Mouse (Mus musculus): Measurements from ENCODE around the gene Id2.

Id2 gene

GRCm38 (mm10) chr12:25097052-25097209, at the start of gene Id2:
Gene Id2, minus strand, starts transcription at chr12:25097140.
- DNase-seq: no peak

GRCm38 (mm10) chr12:25145344-25145698, 48.4 kb upstream of the Id2 start:
- DNase-seq: no peak

GRCm38 (mm10) chr12:25144591-25145343, 47.8 kb upstream of the Id2 start:
- no peak for DNase-seq

- DNase-seq: no peak
Observed at GRCm38 (mm10) chr12:25143492-25143891, 46.6 kb upstream of the Id2 start.

- no peak for DNase-seq
Observed at GRCm38 (mm10) chr12:25142251-25142650, 45.3 kb upstream of the Id2 start.

GRCm38 (mm10) chr12:25141311-25141710, 44.4 kb upstream of the Id2 start:
- DNase-seq: no peak

GRCm38 (mm10) chr12:25140115-25140514, 43.2 kb upstream of the Id2 start:
- no peak for DNase-seq

- DNase-seq: no peak
Observed at GRCm38 (mm10) chr12:25138616-25139015, 41.7 kb upstream of the Id2 start.

- no peak for DNase-seq
Observed at GRCm38 (mm10) chr12:25132046-25132445, 35.1 kb upstream of the Id2 start.

GRCm38 (mm10) chr12:25127629-25128028, 30.7 kb upstream of the Id2 start:
- DNase-seq: no peak

- DNase-seq: no peak
Observed at GRCm38 (mm10) chr12:25126228-25126627, 29.3 kb upstream of the Id2 start.

GRCm38 (mm10) chr12:25125239-25125776, 28.4 kb upstream of the Id2 start:
- no peak for DNase-seq

GRCm38 (mm10) chr12:25124431-25125238, 27.7 kb upstream of the Id2 start:
- DNase-seq: no peak

- no peak for DNase-seq
Observed at GRCm38 (mm10) chr12:25120753-25121152, 23.8 kb upstream of the Id2 start.

GRCm38 (mm10) chr12:25119278-25119677, 22.3 kb upstream of the Id2 start:
- no peak for DNase-seq

- DNase-seq: no peak
Observed at GRCm38 (mm10) chr12:25117856-25118511, 21.0 kb upstream of the Id2 start.

- DNase-seq: no peak
Observed at GRCm38 (mm10) chr12:25116126-25116525, 19.2 kb upstream of the Id2 start.

GRCm38 (mm10) chr12:25114426-25114825, 17.5 kb upstream of the Id2 start:
- DNase-seq: no peak

GRCm38 (mm10) chr12:25113357-25113756, 16.4 kb upstream of the Id2 start:
- DNase-seq: no peak

- no peak for DNase-seq
Observed at GRCm38 (mm10) chr12:25112806-25113205, 15.9 kb upstream of the Id2 start.

GRCm38 (mm10) chr12:25110682-25111078, 13.7 kb upstream of the Id2 start:
- DNase-seq: no peak

- no peak for DNase-seq
Observed at GRCm38 (mm10) chr12:25109971-25110681, 13.2 kb upstream of the Id2 start.

GRCm38 (mm10) chr12:25108865-25109264, 11.9 kb upstream of the Id2 start:
- no peak for DNase-seq
